Mouse (Mus musculus) limb, embryonic 15.5 days (tissue): ENCODE measurements around the gene Riok1. TPM values are rescaled to one million over a fixed set of nuclear protein-coding genes. Genes with fewer than 3 reads are reported as not detected.

Experiments
- ATAC-seq: fragments of 200-750 bp; cut with Nextera tagmentation; 2 replicates; pipeline ENCODE4 v1.8.0; 2017; ENCODE audit warnings: low read depth, moderate TSS enrichment; ENCODE audit not compliant: insufficient number of reproducible peaks, low FRiP score, low TSS enrichment
- H3K27ac ChIP-seq: fragments of 300-500 bp; sonication (generic); 2 replicates; pipeline ENCODE4 v1.5.1; 2015; ENCODE audit warnings: moderate library complexity, mild to moderate bottlenecking, inconsistent platforms
- H3K27me3 ChIP-seq: fragments of 300-500 bp; sonication (generic); 2 replicates; pipeline ENCODE4 v1.6.1; 2015; ENCODE audit warnings: inconsistent platforms
- H3K36me3 ChIP-seq: fragments of 300-500 bp; sonication (generic); 2 replicates; pipeline ENCODE4 v1.6.1; 2015; ENCODE audit warnings: inconsistent platforms
- H3K4me1 ChIP-seq: fragments of 300-500 bp; sonication (generic); 2 replicates; pipeline ENCODE4 v1.6.1; 2015; ENCODE audit warnings: inconsistent platforms
- H3K4me2 ChIP-seq: fragments of 300-500 bp; sonication (generic); 2 replicates; pipeline ENCODE4 v1.6.1; 2015; ENCODE audit warnings: mild to moderate bottlenecking, inconsistent platforms
- H3K4me3 ChIP-seq: fragments of 300-500 bp; sonication (generic); 2 replicates; pipeline ENCODE4 v1.5.1; 2015; ENCODE audit warnings: mild to moderate bottlenecking, inconsistent platforms
- H3K9ac ChIP-seq: fragments of 300-500 bp; sonication (generic); 2 replicates; pipeline ENCODE4 v1.6.1; 2015; ENCODE audit warnings: inconsistent platforms
- H3K9me3 ChIP-seq: fragments of 300-500 bp; sonication (generic); 2 replicates; pipeline ENCODE4 v1.6.1; 2016; ENCODE audit warnings: inconsistent platforms
- WGBS: fragments of 180-500 bp; shearing (Covaris S2); methylation state at CpG from one replicate; pipeline ENCODE4 v1.1.7; 2015; 5-methylcytosine and 5-hydroxymethylcytosine counted together
- polyA plus RNA-seq: library from polyadenylated mRNA; unstranded; fragments of >200 nt; fragmentation: Nextera tagmentation; extraction: Ambion mirVana; gene quantifications from 2 replicates; pipeline ENCODE4 v1.2.1, GENCODE M21; 2015

Riok1 gene
- polyA plus RNA-seq, 1 experiment from 2014 or later = 50.8 TPM

DNA sequence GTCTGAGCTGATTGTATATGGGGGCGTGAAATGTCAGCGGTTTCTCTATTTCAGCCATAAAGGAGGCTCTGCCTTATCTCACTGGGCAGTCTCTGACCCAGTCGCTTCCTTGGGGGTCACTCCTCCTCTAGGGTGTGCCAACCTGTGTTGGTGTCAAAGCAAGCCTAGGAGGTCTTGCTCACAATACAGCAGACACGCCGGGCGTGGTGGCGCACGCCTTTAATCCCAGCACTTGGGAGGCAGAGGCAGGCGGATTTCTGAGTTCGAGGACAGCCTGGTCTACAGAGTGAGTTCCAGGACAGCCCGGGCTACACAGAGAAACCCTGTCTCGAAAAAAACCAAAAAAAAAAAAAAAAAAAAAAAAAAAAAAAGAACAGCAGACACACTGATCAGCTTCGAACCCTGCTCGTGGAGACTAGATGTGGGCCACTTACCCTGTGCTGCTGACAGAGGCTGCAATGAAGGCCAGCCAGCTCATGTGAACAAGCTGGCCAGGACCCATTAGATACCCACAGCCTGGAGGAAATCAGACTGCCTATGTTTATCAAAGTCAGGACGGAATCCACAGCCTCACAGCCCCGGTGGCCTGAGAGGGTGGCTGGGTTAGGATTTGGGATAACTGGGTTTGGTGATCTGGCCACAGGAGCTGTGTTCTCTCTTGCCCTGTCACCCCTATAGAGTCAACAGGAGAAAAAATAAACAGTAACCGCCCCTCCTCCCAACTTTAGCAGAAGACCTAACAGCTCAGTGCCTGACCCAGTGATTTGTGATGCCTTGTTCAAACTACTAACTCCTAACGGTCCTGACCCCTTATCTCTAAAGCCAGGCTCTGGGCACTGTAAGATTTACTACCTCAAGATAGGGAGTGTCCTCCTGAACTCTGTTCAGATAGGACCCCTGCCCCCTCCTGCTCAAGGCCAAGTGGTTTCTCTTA, 36.8 kb downstream of the Riok1 start:
- Histone ChIP-seq H3K27ac (no peak overlapping the region), H3K4me1 (0 out of 2 replicates have a peak, but pooled peaks cover 9% of the 10 kb centered on the region), H3K4me2 (no peak overlapping the region), H3K9me3 (no peaks in the 10 kb centered on the region), H3K27me3 (no peaks in the 10 kb centered on the region), H3K36me3 (no peaks in the 10 kb centered on the region), H3K4me3 (no peak overlapping the region), H3K9ac (no peak overlapping the region)
- 67% methylated on average over 18 of the region's 18 CpGs for WGBS
- ATAC-seq = no peak

DNA sequence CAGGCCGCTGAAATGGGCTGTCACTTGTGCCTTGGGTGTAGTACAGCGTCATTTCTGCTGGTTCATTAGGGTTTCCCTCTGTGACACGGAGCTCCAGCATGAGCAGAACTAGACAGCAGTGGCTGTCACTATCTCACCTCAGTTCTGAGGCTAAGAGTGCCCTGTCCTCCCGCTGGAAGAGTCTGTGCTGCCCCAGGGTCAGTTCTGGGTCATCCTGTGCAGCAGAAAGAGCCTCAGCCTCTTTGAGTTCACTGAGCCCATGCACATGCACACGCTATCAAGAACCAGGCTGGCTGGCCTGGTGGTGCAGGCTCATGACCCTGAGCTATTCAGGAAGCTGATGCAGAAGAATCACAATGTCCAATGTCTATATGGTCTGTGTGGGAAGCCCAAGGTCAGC, 37.6 kb downstream of the Riok1 start:
- Histone ChIP-seq H3K27me3 (no peaks in the 10 kb centered on the region), H3K4me3 (no peak overlapping the region), H3K4me1 (0 out of 2 replicates have a peak, but pooled peaks cover 9% of the 10 kb centered on the region), H3K9ac (no peak overlapping the region), H3K36me3 (no peaks in the 10 kb centered on the region), H3K4me2 (no peak overlapping the region), H3K27ac (no peak overlapping the region), H3K9me3 (no peaks in the 10 kb centered on the region)
- no peak for ATAC-seq
- WGBS = 35% methylated on average over 5 of the region's 5 CpGs

DNA sequence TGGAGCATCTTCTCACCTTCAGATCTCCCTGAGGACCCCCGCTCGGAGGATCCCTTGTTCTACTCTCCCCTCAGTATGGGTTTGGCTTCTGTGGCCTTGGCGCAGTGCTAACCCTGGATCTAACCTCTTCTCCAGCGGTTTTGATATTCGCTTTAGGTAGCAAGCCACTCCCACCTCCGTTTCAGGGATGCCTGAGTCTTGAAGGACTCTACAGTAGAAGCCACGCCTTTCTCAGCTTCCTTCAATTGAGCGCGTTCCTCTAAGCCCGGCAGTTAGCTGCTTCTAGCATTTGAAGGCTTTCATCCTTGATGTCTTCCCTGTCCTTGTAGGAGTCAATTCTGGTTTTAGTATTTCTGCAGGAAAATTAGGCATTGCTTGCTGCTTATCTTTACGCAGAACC, 40.3 kb downstream of the Riok1 start:
- Histone ChIP-seq H3K9ac (no peak overlapping the region), H3K27ac (no peak overlapping the region), H3K36me3 (no peaks in the 10 kb centered on the region), H3K4me3 (no peak overlapping the region), H3K27me3 (no peaks in the 10 kb centered on the region), H3K9me3 (no peaks in the 10 kb centered on the region), H3K4me2 (no peak overlapping the region), H3K4me1 (0 out of 2 replicates have a peak, but pooled peaks cover 7% of the 10 kb centered on the region)
- ATAC-seq = no peak
- WGBS = 17% methylated on average over 11 of the region's 11 CpGs

DNA sequence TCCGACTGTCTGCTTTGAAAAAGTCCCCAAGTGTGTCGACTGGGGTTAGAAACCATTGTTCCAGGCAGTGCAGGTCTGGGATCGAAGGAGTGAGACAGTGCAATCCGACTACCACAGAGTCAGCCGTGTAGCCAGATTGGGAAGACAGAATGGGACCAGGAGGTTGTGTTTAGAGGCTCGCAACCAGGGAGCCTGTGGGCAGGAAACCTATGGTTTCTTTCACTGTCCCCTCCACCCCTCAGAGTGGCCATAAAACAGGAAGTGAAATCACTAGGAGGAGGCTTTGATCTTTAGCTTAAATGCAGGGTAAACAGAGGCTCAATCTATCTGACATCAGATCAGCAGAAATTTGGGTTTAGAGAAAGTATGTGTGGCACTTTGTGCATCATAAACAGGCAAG, 42.0 kb downstream of the Riok1 start:
- no peaks in the 10 kb centered on the region for H3K27me3 ChIP-seq
- no peaks in the 10 kb centered on the region for H3K36me3 ChIP-seq
- no peak overlapping the region for H3K4me2 ChIP-seq
- 40% methylated on average over 6 of the region's 6 CpGs for WGBS
- ATAC-seq = no peak
- no peak overlapping the region for H3K27ac ChIP-seq
- no peak overlapping the region for H3K4me3 ChIP-seq
- H3K9ac ChIP-seq = no peak overlapping the region
- 0 out of 2 replicates have a peak, but pooled peaks cover 7% of the 10 kb centered on the region for H3K4me1 ChIP-seq
- no peaks in the 10 kb centered on the region for H3K9me3 ChIP-seq

DNA sequence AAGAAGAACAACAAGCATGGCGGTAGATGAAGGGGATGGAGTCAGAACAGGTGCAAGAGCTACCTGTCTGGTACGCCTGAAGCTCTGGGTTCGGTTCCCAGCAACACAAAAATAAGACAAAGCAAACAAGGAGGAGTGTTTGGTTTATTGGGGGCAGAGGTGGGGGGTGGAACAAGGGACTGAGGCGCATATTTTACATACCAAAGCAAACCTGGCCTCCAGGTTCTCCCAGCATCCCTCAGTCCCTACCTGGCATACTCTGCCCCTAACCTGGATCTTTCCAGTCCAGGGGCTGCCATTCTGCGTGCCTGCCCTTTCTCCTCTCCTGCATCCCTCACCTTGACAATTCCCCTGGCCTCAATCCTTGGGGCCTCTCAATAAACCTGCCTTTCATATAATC, 42.6 kb downstream of the Riok1 start:
- ATAC-seq = no peak
- 67% methylated on average over 5 of the region's 5 CpGs for WGBS
- Histone ChIP-seq H3K9me3 (no peaks in the 10 kb centered on the region), H3K9ac (no peak overlapping the region), H3K27ac (no peak overlapping the region), H3K4me2 (no peak overlapping the region), H3K36me3 (no peaks in the 10 kb centered on the region), H3K4me3 (no peak overlapping the region), H3K27me3 (no peaks in the 10 kb centered on the region), H3K4me1 (0 out of 2 replicates have a peak, but pooled peaks cover 7% of the 10 kb centered on the region)

DNA sequence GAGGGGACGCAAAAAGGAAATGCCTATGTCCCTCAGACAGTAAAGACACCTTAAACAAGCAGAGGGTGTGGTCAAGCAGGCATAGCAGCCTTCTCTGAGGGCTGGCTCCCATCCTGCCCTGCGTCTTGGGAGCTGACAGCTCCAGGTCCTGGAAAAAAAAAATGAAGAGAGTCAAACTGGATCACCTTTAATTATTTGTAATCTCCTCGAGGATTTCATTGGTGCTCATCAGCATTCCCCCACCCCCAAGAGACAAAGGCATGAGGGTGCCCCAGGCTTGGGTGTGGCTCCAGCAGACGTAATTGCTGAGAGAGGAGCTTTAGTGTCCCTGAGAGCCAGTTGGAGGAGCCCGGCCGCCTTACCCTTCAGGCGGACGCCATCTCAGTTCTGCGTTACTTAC, 43.2 kb downstream of the Riok1 start:
- H3K9me3 ChIP-seq = no peaks in the 10 kb centered on the region
- H3K9ac ChIP-seq = no peak overlapping the region
- ATAC-seq = no peak
- H3K27ac ChIP-seq = no peak overlapping the region
- H3K4me2 ChIP-seq = peak overlapping the region; percentile 8; the same call in 1 of the 2 replicates
- H3K4me1 ChIP-seq = 0 out of 2 replicates have a peak, but pooled peaks cover 7% of the 10 kb centered on the region
- H3K27me3 ChIP-seq = no peaks in the 10 kb centered on the region
- H3K36me3 ChIP-seq = no peaks in the 10 kb centered on the region
- H3K4me3 ChIP-seq = no peak overlapping the region
- 30% methylated on average over 9 of the region's 9 CpGs for WGBS

DNA sequence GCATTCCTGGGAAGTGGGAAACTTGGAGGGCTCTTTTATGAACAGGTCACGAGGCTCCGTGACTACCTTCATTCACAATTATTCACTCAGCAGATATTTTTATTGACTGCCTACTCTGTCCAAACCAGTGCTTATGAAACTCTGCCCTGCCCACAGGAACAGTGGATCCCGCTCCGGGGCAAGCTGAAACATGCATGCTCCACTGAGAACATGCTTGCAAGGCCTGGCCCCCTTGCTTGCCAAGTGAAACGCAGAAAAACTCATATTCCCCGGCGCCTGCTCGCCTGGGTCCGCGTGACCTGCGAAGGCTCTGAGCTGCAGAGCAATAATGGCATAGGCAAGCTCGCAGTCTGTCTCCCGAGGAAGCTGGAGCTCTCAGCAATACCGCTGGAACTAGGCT, 43.9 kb downstream of the Riok1 start:
- WGBS = 61% methylated on average over 14 of the region's 14 CpGs

DNA sequence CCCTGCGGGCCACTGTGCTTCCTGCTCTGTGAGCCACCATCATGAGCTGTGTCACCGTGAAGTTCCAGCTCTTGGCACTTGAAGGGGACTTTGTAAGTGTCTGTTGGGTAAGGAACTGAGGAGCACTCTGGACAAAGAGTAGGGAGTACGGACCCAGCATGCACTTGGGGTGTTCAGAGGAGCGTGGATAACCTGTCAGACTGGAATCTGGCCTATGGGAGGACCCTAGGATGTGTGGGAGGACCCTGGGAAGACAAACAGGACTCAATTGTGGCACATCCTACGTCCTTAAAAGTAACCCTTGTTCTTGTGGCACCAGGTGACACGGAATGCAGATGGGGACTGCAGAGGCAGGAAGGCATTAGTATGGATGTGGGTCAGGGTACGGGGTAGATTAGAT, 44.4 kb downstream of the Riok1 start:
- ATAC-seq = no peak
- WGBS = 72% methylated on average over 7 of the region's 7 CpGs
- Histone ChIP-seq H3K4me1 (0 out of 2 replicates have a peak, but pooled peaks cover 7% of the 10 kb centered on the region), H3K27ac (peak overlapping the region; percentile 67), H3K36me3 (no peaks in the 10 kb centered on the region), H3K4me3 (no peak overlapping the region), H3K9ac (no peak overlapping the region), H3K27me3 (no peaks in the 10 kb centered on the region), H3K4me2 (no peak overlapping the region), H3K9me3 (no peaks in the 10 kb centered on the region)

More for the DNA sequence above, 43.9 kb downstream of the Riok1 start:
- Histone ChIP-seq H3K9ac (no peak overlapping the region), H3K4me3 (no peak overlapping the region), H3K27me3 (no peaks in the 10 kb centered on the region), H3K4me1 (0 out of 2 replicates have a peak, but pooled peaks cover 7% of the 10 kb centered on the region), H3K4me2 (peak overlapping the region; percentile 8; the same call in 1 of the 2 replicates), H3K27ac (peak overlapping the region; percentile 67), H3K9me3 (no peaks in the 10 kb centered on the region), H3K36me3 (no peaks in the 10 kb centered on the region)
- ATAC-seq = no peak

DNA sequence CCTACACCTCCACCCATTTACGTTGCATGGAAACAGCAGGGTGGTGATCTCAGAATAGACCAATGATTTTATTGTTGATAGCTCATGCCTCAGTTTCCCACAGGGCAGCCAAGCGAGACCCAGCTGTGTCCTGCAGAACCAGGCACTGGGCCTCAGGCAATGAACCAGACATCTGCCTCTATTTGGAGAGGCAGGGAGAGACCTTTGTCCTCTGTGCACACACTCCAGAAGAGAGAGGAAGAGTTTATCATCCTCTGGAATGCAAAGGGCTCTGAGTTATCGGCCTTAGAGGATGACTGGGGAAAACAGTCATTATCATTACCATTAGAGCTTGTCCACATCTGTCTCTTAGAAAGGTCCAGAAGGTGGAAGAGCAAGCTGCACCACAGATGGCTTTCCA, 49.9 kb downstream of the Riok1 start:
- H3K27me3 ChIP-seq = no peaks in the 10 kb centered on the region
- H3K4me2 ChIP-seq = no peak overlapping the region
- ATAC-seq = no peak
- no peak overlapping the region for H3K9ac ChIP-seq
- no peak overlapping the region for H3K4me3 ChIP-seq
- no peaks in the 10 kb centered on the region for H3K9me3 ChIP-seq
- H3K36me3 ChIP-seq = no peaks in the 10 kb centered on the region
- WGBS = 52% methylated on average over 3 of the region's 3 CpGs
- no peaks in the 10 kb centered on the region for H3K4me1 ChIP-seq
- no peak overlapping the region for H3K27ac ChIP-seq

DNA sequence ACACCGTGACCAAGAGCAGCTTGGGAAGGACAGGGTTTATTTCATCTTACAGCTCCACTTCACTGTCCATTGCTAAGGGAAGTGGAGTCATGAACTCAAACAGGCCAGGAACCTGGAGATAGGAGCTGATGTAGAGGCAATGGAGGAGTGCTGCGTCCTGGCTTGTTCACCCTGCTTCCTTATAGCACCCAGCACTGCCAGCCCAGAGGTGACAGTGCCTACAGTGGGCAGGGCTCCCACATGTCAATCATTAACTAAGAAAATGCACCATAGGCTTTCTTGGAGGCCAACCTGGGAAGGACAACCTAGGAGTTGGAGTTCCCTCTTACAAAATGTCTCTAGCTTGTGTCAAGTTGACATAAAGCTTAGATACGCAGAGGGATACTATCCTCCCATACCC, 51.2 kb downstream of the Riok1 start:
- H3K27ac ChIP-seq = no peak overlapping the region
- WGBS = 63% methylated on average over 3 of the region's 3 CpGs
- no peaks in the 10 kb centered on the region for H3K9me3 ChIP-seq
- no peak overlapping the region for H3K4me3 ChIP-seq
- H3K9ac ChIP-seq = no peak overlapping the region
- no peaks in the 10 kb centered on the region for H3K36me3 ChIP-seq
- H3K27me3 ChIP-seq = no peaks in the 10 kb centered on the region
- H3K4me2 ChIP-seq = no peak overlapping the region
- ATAC-seq = no peak
- H3K4me1 ChIP-seq = no peaks in the 10 kb centered on the region

DNA sequence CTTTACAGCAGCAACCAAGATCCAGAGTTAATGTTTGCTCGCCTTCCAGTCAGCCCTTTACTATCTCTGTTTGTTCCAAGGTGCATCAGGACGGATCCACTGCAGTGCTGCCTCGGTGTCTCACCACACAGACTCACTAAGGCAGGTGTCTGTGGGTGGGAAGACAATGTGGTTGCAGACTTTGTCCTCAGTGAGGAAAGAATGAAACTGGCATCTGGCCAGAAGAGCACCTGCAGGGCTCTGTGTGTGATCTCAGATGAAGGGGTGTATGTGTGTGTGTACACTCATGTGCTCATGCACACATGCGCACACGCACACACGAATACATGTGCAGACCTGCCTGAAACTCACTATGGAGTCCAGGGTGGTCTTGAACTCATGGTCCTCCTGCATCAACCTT, 52.7 kb downstream of the Riok1 start:
- ATAC-seq = no peak
- Histone ChIP-seq H3K4me1 (no peaks in the 10 kb centered on the region), H3K27ac (no peak overlapping the region), H3K9ac (no peak overlapping the region), H3K4me3 (no peak overlapping the region), H3K4me2 (no peak overlapping the region), H3K9me3 (no peaks in the 10 kb centered on the region), H3K36me3 (no peaks in the 10 kb centered on the region), H3K27me3 (no peaks in the 10 kb centered on the region)
- 86% methylated on average over 6 of the region's 6 CpGs for WGBS

DNA sequence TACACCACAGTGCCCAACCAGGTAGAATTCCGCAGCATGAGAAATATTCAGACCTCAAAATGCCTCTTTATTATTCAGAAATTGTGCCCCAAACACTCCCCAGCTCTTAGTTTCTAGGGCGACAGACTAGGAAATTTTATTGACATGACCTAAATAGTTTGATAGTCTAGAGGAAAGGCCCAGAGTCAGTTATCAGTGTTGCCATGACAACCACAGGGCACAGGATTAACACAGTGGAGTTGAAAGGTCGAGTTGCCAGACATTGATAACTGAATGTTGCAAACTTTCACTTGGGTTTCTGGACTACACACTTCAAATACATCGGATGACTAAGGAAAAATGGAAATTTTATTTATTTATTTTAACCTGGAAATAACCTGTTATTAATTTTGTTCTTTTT, 53.1 kb downstream of the Riok1 start:
- H3K4me1 ChIP-seq = no peaks in the 10 kb centered on the region
- no peak overlapping the region for H3K9ac ChIP-seq
- ATAC-seq = no peak
- H3K27me3 ChIP-seq = no peaks in the 10 kb centered on the region
- WGBS = 51% methylated on average over 4 of the region's 4 CpGs
- no peak overlapping the region for H3K27ac ChIP-seq
- no peak overlapping the region for H3K4me3 ChIP-seq
- no peaks in the 10 kb centered on the region for H3K36me3 ChIP-seq
- no peak overlapping the region for H3K4me2 ChIP-seq
- H3K9me3 ChIP-seq = no peaks in the 10 kb centered on the region
